Mouse (Mus musculus): ENCODE data around the gene Etv3. TPM values are rescaled to one million over a fixed set of nuclear protein-coding genes. Genes with fewer than 3 reads are reported as not detected.

Etv3 gene
- total and polyA plus RNA-seq, 3 experiments: 13.6 to 16.6 (median 15.7) TPM

GRCm38 (mm10) chr3:87515567-87516081 lies 9.6 kb upstream of the Etv3 start:
- ATAC-seq (ENCODE audit: extremely low read depth, insufficient number of reproducible peaks, low FRiP score, poor library complexity, severe bottlenecking) (peak; percentile 48; the same call in 1 of the 2 replicates), DNase-seq (ENCODE audit: low spot score) (peak; percentile 42)
- H3K4me1 ChIP-seq (ENCODE audit: insufficient read depth, low read depth, low read length): peaks cover 40% of the 10 kb centered on the region
- TF ChIP-seq TAL1 (conservative IDR thresholded peaks at IDR 0.05; ENCODE audit: low read depth, low read length) (no peak), POLR2AphosphoS5 (IDR thresholded peaks at IDR 0.05; ENCODE audit: insufficient replicate concordance, low read depth, low read length) (no peak)
- no peaks in the 10 kb centered on the region for H3K9me3 ChIP-seq (replicated peaks)
- H3K27me3 ChIP-seq (ENCODE audit: insufficient read depth, low read length): peaks cover 44% of the 10 kb centered on the region
- H3K36me3 ChIP-seq (replicated peaks): no peaks in the 10 kb centered on the region
- peak overlapping the region; percentile 59; the same call in 1 of the 2 replicates for H3K4me3 ChIP-seq (ENCODE audit: low read depth, low read length)

GRCm38 (mm10) chr3:87518425-87518824 lies 6.8 kb upstream of the Etv3 start:
- no peak for TF ChIP-seq GATA2 (IDR thresholded peaks at IDR 0.05; ENCODE audit: borderline replicate concordance, low read depth, low read length)
- TF ChIP-seq TAL1 (conservative IDR thresholded peaks at IDR 0.05; ENCODE audit: low read depth, low read length): no peak
- no peak for TF ChIP-seq POLR2AphosphoS5 (IDR thresholded peaks at IDR 0.05; ENCODE audit: insufficient replicate concordance, low read depth, low read length)
- no peak for TF ChIP-seq GATA1 (IDR thresholded peaks at IDR 0.05; ENCODE audit: borderline replicate concordance, low read length)
- no peaks in the 10 kb centered on the region for H3K9me3 ChIP-seq (replicated peaks)
- peaks cover 40% of the 10 kb centered on the region for H3K27me3 ChIP-seq (ENCODE audit: insufficient read depth, low read length)
- H3K4me3 ChIP-seq (ENCODE audit: low read depth, low read length): no peak overlapping the region
- no peak for DNase-seq (ENCODE audit: low spot score)
- ATAC-seq (ENCODE audit: extremely low read depth, insufficient number of reproducible peaks, low FRiP score, poor library complexity, severe bottlenecking): no peak
- H3K4me1 ChIP-seq (ENCODE audit: insufficient read depth, low read depth, low read length): peaks cover 24% of the 10 kb centered on the region
- H3K36me3 ChIP-seq (replicated peaks): no peaks in the 10 kb centered on the region

- DNase-seq (ENCODE audit: low spot score): no peak
- Histone ChIP-seq H3K4me1 (ENCODE audit: insufficient read depth, low read depth, low read length) (peaks cover 19% of the 10 kb centered on the region), H3K4me3 (ENCODE audit: low read depth, low read length) (no peak overlapping the region), H3K27me3 (ENCODE audit: insufficient read depth, low read length) (peaks cover 31% of the 10 kb centered on the region), H3K9me3 (replicated peaks) (no peaks in the 10 kb centered on the region), H3K36me3 (replicated peaks) (no peaks in the 10 kb centered on the region)
- TF ChIP-seq GATA2 (IDR thresholded peaks at IDR 0.05; ENCODE audit: borderline replicate concordance, low read depth, low read length) (no peak), POLR2AphosphoS5 (IDR thresholded peaks at IDR 0.05; ENCODE audit: insufficient replicate concordance, low read depth, low read length) (no peak), TAL1 (conservative IDR thresholded peaks at IDR 0.05; ENCODE audit: low read depth, low read length) (no peak), GATA1 (IDR thresholded peaks at IDR 0.05; ENCODE audit: borderline replicate concordance, low read length) (no peak), CTCF (IDR thresholded peaks at IDR 0.05; ENCODE audit: low read depth, low read length) (no peak)
- ATAC-seq (ENCODE audit: extremely low read depth, insufficient number of reproducible peaks, low FRiP score, poor library complexity, severe bottlenecking): no peak
Observed at GRCm38 (mm10) chr3:87521126-87521525, 4.1 kb upstream of the Etv3 start.

GRCm38 (mm10) chr3:87521833-87522232 lies 3.4 kb upstream of the Etv3 start:
- TF ChIP-seq GATA2 (IDR thresholded peaks at IDR 0.05; ENCODE audit: borderline replicate concordance, low read depth, low read length) (no peak), TAL1 (conservative IDR thresholded peaks at IDR 0.05; ENCODE audit: low read depth, low read length) (no peak)
- Histone ChIP-seq H3K36me3 (replicated peaks) (peaks cover 2% of the 10 kb centered on the region), H3K9me3 (replicated peaks) (no peaks in the 10 kb centered on the region), H3K4me3 (ENCODE audit: low read depth, low read length) (no peak overlapping the region), H3K27me3 (ENCODE audit: insufficient read depth, low read length) (peaks cover 29% of the 10 kb centered on the region), H3K4me1 (ENCODE audit: insufficient read depth, low read depth, low read length) (peaks cover 19% of the 10 kb centered on the region)
- ATAC-seq (ENCODE audit: extremely low read depth, insufficient number of reproducible peaks, low FRiP score, poor library complexity, severe bottlenecking): no peak
- DNase-seq (ENCODE audit: low spot score): no peak

- Histone ChIP-seq H3K9me3 (replicated peaks) (no peaks in the 10 kb centered on the region), H3K4me1 (ENCODE audit: insufficient read depth, low read depth, low read length) (peaks cover 33% of the 10 kb centered on the region), H3K36me3 (replicated peaks) (peaks cover 21% of the 10 kb centered on the region), H3K27me3 (ENCODE audit: insufficient read depth, low read length) (peaks cover 17% of the 10 kb centered on the region; the same call in 1 of the 2 replicates), H3K4me3 (ENCODE audit: low read depth, low read length) (no peak overlapping the region)
- DNase-seq (ENCODE audit: low spot score) (no peak), ATAC-seq (ENCODE audit: extremely low read depth, insufficient number of reproducible peaks, low FRiP score, poor library complexity, severe bottlenecking) (no peak)
- TF ChIP-seq POLR2AphosphoS5 (IDR thresholded peaks at IDR 0.05; ENCODE audit: insufficient replicate concordance, low read depth, low read length) (no peak), GATA1 (IDR thresholded peaks at IDR 0.05; ENCODE audit: borderline replicate concordance, low read length) (no peak), CTCF (IDR thresholded peaks at IDR 0.05; ENCODE audit: low read depth, low read length) (no peak), TAL1 (conservative IDR thresholded peaks at IDR 0.05; ENCODE audit: low read depth, low read length) (no peak), GATA2 (IDR thresholded peaks at IDR 0.05; ENCODE audit: borderline replicate concordance, low read depth, low read length) (no peak)
Observed at GRCm38 (mm10) chr3:87523701-87524100, 1.5 kb upstream of the Etv3 start.

- Histone ChIP-seq H3K4me3 (ENCODE audit: low read depth, low read length) (peak overlapping the region; percentile 98), H3K36me3 (replicated peaks) (peaks cover 43% of the 10 kb centered on the region), H3K4me1 (ENCODE audit: insufficient read depth, low read depth, low read length) (peaks cover 49% of the 10 kb centered on the region), H3K27me3 (ENCODE audit: insufficient read depth, low read length) (peaks cover 9% of the 10 kb centered on the region; the same call in 1 of the 2 replicates), H3K9me3 (replicated peaks) (no peaks in the 10 kb centered on the region)
- no peak for TF ChIP-seq POLR2AphosphoS5 (IDR thresholded peaks at IDR 0.05; ENCODE audit: insufficient replicate concordance, low read depth, low read length)
- TF ChIP-seq GATA1 (IDR thresholded peaks at IDR 0.05; ENCODE audit: borderline replicate concordance, low read length): no peak
- TF ChIP-seq GATA2 (IDR thresholded peaks at IDR 0.05; ENCODE audit: borderline replicate concordance, low read depth, low read length): no peak
- no peak for TF ChIP-seq TAL1 (conservative IDR thresholded peaks at IDR 0.05; ENCODE audit: low read depth, low read length)
- no peak for TF ChIP-seq CTCF (IDR thresholded peaks at IDR 0.05; ENCODE audit: low read depth, low read length)
- DNase-seq (ENCODE audit: low spot score) (peak; percentile 14), ATAC-seq (ENCODE audit: extremely low read depth, insufficient number of reproducible peaks, low FRiP score, poor library complexity, severe bottlenecking) (no peak)
Observed at GRCm38 (mm10) chr3:87525837-87526570, 797 bp downstream of the Etv3 start.
